Mouse (Mus musculus): ENCODE data around the gene Cd68.
A peak's percentile ranks its signal among the peaks of the same experiment; 100 is the strongest.
"Not testable (repeated sequence)": the region's sequence is repeated elsewhere in the genome, so short reads cannot be mapped to it uniquely, and the experiment has no call there.

The Cd68 gene

DNA sequence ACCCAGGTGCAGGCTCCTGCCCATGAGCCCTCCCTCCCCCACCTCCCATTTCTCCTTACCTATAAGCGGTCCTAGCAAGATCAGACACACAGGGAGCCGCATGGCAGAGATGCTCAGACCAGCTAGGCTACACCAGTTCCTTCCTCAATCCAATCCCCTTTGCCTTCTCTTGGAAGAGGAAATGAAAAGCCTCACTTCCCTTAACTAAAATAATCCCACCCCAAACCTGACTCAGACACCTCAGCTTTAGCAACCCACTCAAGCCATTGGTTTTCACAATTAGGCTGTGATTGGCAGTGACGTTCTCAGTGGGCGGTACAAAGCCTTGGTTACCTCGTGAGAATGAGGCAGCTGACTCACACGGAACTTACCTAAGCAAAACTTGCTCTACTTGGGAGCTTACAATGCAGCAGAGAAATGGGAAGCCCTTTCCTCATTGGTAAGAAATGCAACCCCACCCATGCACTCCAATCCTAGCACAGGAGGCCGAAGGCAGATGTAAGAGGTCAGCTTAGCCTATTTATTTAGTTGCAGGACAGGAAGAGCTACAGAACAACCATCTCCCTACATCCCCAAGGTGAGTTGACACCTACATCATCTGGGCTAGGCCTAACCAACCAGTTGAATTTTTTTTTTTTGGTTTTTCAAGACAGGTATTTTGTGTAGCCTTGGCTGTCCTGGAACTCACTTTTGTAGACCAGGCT is at the start of gene Cd68:
Cd68 (minus strand) TSS at position 193 of the 704 bp plus-strand sequence.
- DNase-seq, result peak; percentile 76 to 79

DNA sequence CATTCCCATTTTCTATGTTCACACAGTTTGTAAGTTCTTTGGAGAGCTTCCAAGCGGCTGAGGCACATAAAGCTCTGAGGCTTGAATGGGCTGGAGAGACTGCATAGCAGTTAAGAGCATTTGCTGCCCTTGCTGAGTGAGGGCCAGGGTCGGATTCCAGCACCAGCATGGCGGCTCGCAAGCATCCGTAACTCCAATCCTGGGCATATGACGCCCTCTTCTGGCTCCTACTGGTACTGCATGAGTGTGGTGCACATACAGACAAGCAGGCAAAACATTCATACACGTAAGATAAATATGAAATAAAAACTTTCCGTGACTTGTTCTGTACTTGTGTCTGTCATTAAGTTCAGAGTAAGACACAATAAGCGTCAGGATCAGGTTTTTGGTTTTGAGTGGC is 49.5 kb upstream of the Cd68 start:
- peak; percentile 30 to 60 for DNase-seq

DNA sequence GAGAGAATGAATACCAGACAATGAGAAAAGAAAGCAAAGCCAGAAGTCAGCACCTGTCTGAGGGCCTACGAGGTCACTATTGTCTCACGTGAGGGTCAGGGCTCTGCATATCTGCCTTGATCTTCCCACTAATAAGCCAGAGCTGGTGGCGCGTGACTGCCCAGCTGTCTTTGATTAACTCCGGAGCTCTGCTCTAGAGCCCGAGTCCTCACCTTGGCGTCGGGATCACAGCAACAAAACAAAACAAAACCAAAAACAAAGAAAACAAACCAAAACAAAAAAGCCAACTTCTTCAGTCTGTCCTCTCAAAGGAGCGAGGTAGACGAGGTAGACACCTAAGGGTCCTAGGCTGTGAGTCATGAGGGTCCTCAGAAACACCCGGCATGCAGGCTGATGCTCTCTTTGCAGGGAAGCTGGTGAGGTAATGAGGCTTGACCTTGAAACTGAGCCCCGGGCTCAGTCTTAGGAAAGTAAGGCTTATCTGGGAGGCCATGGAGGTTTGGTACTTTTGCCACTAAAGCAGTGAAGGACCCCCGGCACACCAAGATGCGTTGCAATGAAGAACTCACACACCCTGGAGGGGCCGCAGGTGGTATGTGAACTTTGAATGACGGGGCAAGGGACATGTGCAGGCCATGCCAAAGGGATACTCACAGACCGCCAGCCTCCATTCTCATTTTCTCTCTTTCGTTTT is 48.8 kb upstream of the Cd68 start:
- no peak for DNase-seq

DNA sequence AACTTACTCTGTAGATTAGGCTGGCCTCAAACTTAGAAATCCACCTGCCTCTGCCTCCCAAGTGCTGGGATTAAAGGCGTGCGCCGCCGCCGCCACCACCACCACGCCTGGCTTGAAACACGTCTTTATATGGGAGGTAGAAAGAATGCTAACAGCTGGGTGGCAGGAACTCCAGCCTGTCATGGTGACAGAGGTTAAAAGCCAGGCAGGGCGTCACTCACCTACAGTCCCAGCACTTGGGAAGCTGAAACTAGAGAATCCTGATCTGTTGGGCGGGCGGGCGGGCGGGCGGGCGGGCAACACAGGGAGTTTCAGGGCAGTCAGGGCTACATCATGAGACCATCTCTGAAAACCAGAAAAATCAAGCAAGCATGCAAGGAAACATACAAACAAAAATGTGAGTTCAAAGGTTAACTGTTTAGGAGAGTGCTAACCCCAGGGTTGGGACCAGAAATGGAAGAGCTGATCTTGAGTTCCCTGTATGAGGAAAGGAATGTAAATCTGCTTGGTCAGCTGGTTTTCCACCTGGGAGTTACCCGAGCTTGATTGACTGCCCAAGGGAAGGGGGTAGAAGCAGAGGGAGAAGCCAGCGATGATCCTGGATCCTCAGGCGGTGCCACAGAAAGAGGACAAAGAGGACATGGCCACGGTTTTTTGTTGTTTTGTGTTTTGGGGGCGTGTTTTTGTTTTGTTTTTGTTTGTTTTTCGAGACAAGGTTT is 47.2 kb upstream of the Cd68 start:
- DNase-seq, result no peak

- DNase-seq, result no peak
Measured at GRCm38 (mm10) chr11:69711082-69711481, 45.1 kb upstream of the Cd68 start.

DNA sequence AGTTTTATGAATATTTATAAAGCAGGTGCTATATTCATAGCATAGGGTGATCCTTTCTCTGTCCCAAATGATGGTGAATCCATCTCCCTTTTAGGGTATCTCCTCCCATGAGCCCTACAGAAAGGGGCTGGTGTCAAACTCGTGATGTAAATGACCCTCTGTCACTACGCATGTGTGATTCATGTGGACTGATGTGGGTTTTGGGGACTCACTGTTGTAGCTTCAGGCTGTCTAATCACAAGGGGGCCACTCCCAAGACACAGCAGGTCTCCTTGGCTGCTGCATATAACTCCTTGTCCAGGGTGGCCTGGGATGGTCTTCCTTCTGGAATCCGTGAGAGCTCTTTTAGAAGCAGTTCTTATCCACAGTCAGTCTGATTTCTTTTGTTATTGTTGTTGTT is 44.5 kb upstream of the Cd68 start:
- DNase-seq, result no peak

- no peak for DNase-seq
Measured at GRCm38 (mm10) chr11:69709554-69710446, 43.8 kb upstream of the Cd68 start.

- DNase-seq, result no peak
Measured at GRCm38 (mm10) chr11:69708614-69709265, 42.8 kb upstream of the Cd68 start.

DNA sequence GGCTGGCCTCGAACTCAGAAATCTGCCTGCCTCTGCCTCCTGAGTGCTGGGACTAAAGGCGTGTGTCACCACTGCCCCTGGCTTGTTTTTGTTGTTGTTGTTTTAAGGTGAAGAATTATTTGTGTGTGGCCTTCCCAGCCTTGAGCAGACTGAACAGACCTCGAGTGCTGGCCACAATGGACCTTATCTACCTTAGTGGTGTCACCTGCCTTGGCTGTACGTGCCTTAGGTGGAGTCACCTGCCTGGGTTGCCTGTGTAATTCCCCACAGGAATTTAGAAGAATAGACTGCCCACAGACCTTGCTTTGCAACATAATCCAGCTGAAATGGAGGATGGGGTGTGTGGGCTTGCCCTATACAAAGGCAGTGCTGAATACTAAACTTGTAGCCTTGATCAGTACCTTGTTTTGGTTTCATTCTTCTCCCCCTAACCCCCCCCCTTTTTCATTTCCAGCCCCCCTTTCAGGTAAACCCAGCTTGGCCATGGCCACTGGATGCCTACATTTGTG is 42.0 kb upstream of the Cd68 start:
- DNase-seq, result no peak

GRCm38 (mm10) chr11:69707480-69707847 is 41.5 kb upstream of the Cd68 start:
- no peak for DNase-seq

- DNase-seq, result peak in 1 of 2 experiments; percentile 41
Measured at GRCm38 (mm10) chr11:69706775-69707479, 41.0 kb upstream of the Cd68 start.

- DNase-seq, result no peak
Measured at GRCm38 (mm10) chr11:69704613-69705010, 38.7 kb upstream of the Cd68 start.

GRCm38 (mm10) chr11:69703814-69704612 is 38.1 kb upstream of the Cd68 start:
- DNase-seq, result no peak

DNA sequence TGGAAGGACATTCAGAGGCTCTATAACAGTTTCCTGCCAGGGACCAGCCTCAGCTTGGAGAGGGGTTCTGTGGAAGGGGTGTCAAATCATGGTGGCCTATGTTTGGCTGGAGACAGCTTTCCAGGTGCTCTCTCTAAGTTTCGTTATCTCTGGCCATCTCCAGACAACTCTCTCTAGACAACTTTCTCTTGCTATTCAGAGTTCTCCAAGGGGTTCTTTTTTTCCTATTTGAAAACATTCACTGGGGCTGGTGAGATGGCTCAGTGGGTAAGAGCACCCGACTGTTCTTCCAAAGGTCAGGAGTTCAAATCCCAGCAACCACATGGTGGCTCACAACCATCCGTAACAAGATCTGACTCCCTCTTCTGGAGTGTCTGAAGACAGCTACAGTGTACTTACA is 37.4 kb upstream of the Cd68 start:
- DNase-seq, result not testable (repeated sequence)

DNA sequence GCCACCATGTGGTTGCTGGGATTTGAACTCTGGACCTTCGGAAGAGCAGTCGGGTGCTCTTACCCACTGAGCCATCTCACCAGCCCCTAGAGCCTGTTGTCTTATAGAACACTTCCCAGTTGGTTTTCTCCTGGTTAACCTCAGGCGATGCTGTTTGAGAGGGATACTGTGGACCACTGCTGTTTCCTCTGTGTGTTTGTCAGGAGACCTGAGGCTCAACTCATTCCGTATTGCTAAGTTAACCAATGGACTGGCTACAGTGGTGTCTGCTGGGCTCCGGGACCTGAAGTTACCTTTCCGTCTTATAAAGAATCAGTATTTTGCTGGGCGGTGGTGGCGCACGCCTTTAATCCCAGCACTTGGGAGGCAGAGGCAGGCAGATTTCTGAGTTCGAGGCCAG is 36.9 kb upstream of the Cd68 start:
- not testable (repeated sequence) for DNase-seq

- no peak for DNase-seq
Measured at GRCm38 (mm10) chr11:69699595-69699994, 33.6 kb upstream of the Cd68 start.

DNA sequence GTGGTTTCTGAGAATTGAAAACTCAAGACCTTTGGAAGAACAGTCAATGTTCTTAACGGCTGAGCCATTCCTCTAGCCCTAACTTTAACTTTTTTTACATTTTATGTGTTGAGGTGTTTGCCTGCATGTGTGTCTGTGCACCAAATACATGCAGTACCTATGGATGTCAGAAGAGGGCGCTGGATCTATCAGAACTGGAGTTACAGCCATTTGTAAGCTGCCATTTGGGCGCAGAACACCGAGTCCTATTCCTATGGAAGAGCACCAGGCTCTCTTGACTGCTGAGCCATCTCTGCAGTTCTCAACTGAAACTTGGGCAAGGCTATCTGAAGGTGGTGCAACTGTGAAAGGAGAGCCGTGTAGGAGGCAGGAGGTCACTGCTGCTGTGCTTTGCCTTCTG is 32.6 kb upstream of the Cd68 start:
- DNase-seq, result no peak

GRCm38 (mm10) chr11:69697396-69697795 is 31.4 kb upstream of the Cd68 start:
- no peak for DNase-seq

DNA sequence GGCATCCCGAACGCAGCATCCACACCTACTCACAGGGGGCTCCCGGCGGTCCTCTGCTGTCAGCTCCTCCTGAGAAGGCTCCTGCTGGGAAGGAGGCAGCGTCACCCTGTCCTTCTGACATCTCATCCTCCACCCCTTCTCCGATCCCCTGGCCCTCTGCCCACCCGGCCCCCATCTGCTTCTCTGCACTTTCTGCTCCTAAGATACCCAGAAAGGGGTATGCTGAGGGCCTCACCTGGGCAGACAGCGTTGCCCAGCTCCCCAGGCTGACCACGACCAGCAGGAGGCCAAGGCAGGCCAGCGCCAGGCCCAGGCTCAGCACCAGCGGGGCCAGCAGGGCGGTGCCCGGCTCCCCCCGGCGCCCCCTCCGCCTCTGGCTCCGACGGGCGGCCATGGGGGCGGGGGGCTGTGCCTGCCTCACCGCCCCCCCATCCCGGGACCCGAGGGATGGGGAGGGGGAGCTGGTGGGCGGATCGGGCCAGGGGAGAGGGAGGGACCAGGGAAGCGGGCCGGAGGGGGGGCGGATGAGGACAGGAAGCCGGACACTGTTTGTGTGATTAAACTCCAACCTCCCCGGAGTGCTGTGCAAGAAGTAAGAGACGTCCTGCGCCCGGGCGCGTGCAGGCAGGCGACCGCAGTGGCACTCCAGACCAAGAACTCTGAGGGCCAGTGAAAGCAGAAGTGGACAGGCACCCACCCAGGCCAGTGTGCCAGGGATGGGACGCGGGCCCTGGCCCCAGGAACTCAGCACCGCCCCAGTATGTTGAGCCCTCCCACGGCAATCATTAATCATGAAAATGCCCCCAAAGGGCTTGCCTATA is 29.6 kb upstream of the Cd68 start, which contains the start of the genes Tnfsf12 and Tnfsfm13:
Tnfsf12 (minus strand) TSS at position 489 of the 821 bp plus-strand sequence.
Tnfsfm13 (minus strand) TSS at position 738 of the 821 bp plus-strand sequence.
- DNase-seq, result peak; percentile 87 to 90

DNA sequence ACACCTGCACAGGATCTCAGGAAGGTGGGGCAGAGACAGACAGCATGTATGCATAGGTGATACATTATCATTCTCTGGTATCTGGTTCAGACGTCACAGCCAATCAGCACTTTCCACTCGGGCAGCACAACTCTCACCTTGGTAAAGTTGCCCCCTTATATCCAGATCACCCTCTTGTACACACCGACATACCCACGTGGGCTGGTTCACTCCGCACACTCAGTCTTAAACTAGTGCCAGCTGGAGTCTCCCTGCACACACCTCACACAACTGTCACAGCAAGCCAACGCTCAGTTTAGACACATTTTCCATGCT is 29.1 kb upstream of the Cd68 start:
- no peak for DNase-seq
